Mouse (Mus musculus) cerebellum, adult 11 months (tissue): ENCODE measurements around the gene Clcn6.
"Not testable (repeated sequence)": the region's sequence is repeated elsewhere in the genome, so short reads cannot be mapped to it uniquely, and the experiment has no call there.

Experiments used
- DNase-seq: peaks from one replicate; pipeline ENCODE4 v3.0.0; 2022

The Clcn6 gene

GRCm38 (mm10) chr4:148065702-148066400 lies 27.2 kb upstream of the Clcn6 start:
- DNase-seq, result no peak

DNA sequence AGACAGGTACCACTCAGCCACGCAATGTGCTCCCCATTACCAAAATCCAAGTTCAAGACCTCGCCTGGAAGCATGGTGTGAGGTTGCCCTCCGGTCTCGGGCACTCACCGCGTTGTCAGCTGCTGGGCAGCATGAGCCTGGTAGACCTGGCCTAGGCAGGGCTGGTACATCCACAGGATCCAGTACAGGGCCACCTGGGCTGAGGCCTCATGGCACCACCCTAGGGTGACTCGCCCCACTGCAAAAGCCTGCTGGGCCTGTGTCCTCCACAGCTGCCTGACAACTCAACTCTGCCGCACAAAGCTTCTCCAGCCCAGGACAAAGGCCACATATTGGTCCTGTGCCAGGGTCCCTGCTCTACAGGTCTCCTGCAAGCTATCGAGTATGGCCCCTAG lies 22.5 kb upstream of the Clcn6 start:
- DNase-seq, result no peak

GRCm38 (mm10) chr4:148060120-148061085 lies 21.8 kb upstream of the Clcn6 start:
- DNase-seq, result no peak

GRCm38 (mm10) chr4:148058993-148059392 lies 20.4 kb upstream of the Clcn6 start:
- DNase-seq, result no peak

DNA sequence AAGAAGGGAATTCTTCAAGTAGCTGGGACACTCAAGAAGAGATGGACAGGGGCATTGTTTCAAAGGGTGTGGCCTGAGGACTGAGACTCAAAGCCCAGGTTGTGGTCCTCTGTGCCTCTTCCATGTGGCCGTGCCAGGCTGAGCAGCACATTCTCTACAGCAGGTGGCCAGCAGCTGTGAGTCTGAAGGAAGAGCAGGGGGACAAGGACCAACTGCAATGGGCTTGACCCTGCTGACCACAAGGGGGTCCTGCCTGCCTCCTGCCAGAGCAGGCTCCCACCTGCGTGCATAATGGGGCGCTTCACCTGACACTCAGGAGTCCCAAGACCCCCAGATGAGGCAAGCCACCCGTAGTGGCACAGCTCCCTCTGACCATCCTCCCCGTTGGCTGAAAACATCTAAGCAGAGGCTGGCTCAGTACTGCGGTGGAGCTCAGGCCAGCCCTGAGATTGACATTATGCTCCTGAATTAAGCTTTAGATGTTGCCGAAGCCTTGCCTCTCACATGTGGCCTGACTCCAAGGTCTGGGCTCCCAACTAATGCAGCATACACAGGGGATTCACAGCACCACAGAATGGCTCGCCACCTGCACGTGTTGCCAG lies 19.7 kb upstream of the Clcn6 start:
- no peak for DNase-seq

GRCm38 (mm10) chr4:148057661-148058209 lies 19.1 kb upstream of the Clcn6 start:
- no peak for DNase-seq

DNA sequence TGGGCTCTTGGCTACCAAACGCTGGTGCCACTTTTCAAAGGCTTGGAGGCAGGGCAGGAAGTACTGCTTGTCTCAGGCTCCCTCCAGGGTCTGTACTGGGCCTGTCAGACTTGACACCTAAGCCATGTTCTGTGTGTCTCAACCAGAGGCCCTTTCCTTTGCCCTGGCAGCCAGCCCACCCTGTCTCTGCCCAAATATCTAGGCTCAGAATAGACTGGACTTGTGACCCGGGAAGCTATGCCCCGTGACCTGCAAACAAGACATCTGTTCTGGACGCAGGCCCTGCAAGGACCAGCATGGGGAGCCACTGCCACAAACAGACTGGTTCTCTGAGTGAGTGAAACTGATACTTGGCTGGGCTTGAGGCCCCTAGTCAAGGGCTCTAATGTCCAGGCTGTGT lies 18.2 kb upstream of the Clcn6 start:
- DNase-seq, result no peak

- no peak for DNase-seq
Measured at GRCm38 (mm10) chr4:148056246-148056645, 17.6 kb upstream of the Clcn6 start.

DNA sequence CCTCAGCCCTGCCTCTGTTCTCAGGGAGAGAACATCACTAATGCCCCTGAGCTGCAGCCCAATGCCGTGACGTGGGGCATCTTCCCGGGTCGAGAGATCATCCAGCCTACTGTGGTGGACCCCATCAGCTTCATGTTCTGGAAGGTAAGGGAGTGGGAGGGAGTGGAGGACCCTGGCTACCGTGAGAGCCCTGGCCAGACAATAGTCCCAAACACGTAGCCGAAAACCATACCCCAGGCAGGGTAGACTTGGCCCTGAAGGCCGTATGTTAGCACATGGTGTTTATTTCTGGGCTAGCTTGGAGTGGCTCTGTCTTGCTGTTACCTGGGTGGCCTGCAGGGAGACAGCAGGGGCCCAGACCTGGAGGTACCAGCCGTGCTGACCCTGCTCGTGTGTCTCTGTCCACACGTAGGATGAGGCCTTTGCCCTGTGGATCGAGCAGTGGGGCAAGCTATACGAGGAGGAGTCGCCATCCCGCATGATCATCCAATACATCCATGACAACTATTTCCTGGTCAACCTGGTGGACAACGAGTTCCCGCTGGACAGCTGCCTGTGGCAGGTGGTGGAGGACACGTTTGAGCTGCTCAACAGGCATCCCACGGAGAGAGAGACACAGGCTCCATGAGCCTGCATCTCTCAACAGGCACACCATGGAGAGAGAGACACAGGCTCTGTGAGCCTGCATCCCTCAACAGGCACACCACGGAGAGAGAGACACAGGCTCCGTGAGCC lies 16.5 kb upstream of the Clcn6 start:
- peak; percentile 63 for DNase-seq

DNA sequence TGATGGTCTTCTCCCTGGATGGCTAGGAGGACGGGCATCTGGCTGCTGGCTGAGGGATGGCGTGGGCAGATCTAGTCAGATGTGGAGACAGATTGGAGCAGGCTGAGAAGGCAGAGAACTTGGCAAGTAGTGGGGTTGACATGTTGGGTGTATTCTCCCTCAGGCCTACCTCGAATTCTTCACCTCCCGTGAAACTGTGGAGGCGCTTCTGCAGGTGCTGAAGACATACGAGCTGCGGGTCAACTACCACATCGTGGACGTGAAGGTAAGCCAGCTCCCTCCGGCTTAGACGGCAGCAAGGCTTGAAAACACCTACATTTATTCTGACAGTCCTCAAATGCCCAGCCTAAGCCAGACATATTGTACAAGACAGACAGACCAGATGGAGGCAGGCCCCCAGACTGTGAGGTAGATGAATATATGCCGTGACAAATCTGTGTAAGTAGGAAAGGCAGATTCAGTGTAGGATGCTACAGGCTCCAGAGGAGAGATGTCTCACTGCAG lies 14.8 kb upstream of the Clcn6 start:
- no peak for DNase-seq

DNA sequence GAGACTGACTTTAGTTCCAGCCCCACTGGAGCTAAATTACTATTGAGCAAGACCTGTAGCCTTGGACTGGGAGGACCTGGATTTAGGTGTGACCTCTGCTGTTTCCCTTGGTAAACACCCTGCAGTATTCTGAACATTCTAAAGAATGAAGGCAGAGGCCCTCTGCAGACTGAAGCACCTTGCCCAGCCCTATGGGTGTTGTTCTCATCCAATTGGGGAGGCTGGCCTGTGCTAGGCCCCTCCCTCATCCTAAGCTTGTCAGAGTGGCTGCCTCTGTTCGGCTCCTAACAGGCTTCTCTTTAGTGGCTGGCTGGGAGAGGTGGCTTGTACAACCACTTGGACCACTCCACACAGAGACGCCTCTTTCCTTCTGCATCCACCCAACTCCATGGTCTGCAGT lies 14.4 kb upstream of the Clcn6 start:
- no peak for DNase-seq

GRCm38 (mm10) chr4:148051886-148052285 lies 13.3 kb upstream of the Clcn6 start:
- DNase-seq, result no peak

DNA sequence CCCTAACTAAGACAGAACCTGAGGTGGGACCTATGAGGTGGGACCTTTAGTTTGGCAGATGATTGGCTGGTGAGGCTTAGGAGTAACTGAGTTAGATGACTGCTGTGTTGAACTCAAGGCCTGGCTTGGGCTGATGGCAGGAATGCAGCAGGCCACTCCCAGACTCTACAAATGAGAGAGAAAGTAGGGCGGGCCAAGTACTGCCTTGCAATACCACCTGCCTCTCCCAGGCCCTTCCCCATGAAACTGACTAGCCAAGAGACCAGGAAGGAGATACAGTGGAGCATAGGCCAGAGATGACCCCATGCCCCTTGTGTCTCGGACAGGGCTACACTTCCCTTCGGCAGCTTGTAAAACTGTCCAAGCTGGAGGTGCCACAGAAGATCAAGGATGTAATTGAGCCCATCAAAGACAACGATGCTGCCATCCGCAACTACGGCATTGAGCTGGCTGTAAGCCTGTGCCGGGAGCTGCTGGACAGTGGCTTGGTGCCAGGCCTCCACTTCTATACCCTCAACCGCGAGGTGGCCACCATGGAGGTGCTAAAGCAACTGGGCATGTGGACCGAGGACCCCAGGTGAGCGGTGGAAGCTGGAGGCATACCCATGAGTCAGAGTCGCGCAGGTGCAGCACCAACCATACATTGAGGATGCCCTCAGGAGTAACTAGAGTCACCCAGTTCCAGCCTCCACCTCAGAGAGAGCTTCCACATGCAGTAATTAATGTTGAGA lies 12.6 kb upstream of the Clcn6 start:
- DNase-seq, result no peak

DNA sequence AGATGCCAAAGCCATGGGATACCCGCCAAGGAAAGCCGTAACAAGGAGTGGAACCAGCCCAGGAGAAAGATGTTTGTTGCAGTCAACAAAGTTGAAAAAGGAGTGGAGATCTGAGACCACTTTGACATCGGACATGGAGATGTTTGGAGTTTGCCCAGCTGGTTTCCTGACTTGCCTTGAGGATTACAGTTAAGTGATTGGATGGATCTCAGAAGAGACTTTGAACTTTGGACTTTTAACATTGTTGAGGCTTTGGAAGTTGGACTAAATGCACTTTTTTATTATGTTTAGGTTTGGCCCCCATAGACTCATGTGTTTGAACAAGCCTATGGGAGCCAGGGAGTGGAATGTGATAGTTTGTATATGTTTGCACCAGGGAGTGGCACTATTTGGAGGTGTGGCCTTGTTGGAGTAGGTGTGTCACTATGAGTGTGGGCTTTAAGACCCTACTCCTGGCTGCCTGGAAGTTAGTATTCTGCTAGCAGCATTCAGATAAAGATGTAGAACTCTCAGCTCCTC lies 11.8 kb upstream of the Clcn6 start:
- not testable (repeated sequence) for DNase-seq

DNA sequence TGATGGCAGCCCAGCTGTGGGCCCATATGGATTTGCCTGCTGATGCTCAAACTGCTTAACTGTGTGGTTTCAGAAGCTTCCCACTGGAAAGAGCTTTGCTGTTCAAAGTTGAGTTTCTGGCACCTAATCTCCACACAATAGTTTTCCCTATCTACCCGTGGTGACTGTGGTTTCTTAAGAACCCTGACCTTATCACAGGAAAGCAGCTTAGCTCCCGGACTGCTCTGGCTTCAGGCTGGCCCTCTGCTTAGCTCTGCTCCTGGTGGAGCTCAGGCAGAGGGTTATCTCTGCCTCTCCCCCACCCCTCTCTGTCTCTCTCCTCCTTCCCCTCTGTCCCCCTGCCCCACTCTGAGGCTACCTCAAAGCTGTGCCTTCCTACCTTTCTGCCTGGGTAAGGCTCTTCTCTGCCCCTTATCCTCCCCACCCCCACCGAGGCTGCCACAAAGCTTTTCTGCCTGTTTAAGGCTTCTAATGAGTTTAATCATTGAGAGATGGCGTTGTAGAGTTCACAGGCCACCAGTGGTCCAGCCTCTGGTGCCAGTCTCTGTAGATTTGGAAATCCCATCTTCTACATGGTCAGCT lies 7.9 kb upstream of the Clcn6 start:
- DNase-seq, result no peak

DNA sequence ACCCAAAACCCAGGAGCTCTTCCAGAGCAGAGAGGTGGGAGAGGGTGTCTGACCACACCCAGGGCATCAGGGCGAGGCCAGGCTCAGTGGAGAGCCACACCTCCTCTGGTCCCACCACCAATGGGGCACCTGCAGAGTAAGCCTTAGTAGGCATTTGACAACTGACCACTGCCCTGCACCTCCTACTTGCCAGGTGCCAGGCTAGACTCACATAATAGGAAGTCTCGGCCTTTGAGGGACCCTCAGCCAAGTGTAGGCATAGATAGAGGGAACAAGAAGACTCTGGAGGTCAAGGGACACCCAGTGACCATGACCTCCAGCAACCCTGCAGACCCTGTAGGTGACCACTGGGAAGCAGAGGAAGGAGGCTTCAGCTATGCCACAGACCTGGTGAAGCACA lies 5.5 kb upstream of the Clcn6 start:
- DNase-seq, result no peak

- not testable (repeated sequence) for DNase-seq
Measured at GRCm38 (mm10) chr4:148043327-148043726, 4.7 kb upstream of the Clcn6 start.

DNA sequence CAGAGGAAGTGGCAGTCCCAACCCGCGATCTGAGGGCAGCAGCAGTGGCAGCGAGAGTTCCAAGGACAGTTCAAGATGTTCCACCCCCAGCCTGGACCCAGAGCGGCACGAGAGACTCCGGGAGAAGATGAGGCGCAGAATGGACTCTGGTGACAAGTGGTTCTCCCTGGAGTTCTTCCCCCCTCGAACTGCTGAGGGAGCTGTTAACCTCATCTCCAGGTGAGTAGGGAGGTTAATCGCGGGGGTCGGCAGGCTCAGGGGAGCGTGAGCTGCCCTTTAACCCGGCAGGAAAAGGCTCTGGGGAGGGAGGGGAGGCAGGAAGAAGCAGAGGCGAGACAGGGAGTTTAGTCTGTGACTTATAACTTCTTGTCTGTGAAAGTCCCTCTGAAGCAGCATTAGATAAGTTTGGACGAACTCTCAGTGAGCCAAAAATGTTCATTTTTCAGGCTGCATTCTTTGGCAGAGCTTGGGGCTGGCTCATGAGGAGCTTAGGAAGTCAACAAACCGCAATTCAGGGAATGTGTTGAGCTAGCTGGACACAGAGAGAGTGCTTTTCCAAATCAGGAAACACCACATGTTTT lies 3.1 kb upstream of the Clcn6 start:
- DNase-seq, result no peak

GRCm38 (mm10) chr4:148040933-148041610 lies 2.5 kb upstream of the Clcn6 start:
- peak; percentile 64 for DNase-seq
